Mouse (Mus musculus): Measurements from ENCODE around the gene Kcnc3. TPM values are rescaled to one million over a fixed set of nuclear protein-coding genes. Genes with fewer than 3 reads are reported as not detected.

Kcnc3 gene
- polyA plus RNA-seq, 1 experiment: 1.6 TPM

DNA sequence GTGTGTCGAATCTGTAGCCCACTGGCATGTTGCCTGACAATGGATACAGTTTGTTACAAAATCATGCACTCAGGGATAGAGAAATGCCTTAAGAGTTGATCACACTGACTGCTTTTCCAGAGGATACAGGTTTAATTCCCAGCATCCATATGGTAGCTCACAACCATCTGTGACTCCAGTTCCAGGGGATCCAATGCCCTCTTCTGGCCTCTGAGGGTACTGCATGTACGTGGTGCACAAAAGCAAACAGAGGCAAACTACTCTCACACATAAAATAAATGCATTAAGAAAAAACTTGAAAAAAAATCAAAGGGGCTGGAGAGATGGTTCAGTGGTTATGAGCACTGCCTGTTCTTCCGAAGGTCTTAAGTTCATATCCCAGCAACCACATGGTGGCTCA, 26.6 kb downstream of the Kcnc3 start:
- Histone ChIP-seq H3K27ac (ENCODE audit: insufficient read depth, low read depth, low read length) (no peak overlapping the region), H3K4me1 (ENCODE audit: control insufficient read depth, insufficient read depth, low read length) (no peaks in the 10 kb centered on the region), H3K4me3 (ENCODE audit: insufficient read depth, low read length) (no peak overlapping the region)
- TF ChIP-seq POLR2A (IDR thresholded peaks at IDR 0.05; ENCODE audit: borderline replicate concordance, low read depth, low read length) (no peak), CTCF (IDR thresholded peaks at IDR 0.05; ENCODE audit: low read depth, low read length) (no peak)

DNA sequence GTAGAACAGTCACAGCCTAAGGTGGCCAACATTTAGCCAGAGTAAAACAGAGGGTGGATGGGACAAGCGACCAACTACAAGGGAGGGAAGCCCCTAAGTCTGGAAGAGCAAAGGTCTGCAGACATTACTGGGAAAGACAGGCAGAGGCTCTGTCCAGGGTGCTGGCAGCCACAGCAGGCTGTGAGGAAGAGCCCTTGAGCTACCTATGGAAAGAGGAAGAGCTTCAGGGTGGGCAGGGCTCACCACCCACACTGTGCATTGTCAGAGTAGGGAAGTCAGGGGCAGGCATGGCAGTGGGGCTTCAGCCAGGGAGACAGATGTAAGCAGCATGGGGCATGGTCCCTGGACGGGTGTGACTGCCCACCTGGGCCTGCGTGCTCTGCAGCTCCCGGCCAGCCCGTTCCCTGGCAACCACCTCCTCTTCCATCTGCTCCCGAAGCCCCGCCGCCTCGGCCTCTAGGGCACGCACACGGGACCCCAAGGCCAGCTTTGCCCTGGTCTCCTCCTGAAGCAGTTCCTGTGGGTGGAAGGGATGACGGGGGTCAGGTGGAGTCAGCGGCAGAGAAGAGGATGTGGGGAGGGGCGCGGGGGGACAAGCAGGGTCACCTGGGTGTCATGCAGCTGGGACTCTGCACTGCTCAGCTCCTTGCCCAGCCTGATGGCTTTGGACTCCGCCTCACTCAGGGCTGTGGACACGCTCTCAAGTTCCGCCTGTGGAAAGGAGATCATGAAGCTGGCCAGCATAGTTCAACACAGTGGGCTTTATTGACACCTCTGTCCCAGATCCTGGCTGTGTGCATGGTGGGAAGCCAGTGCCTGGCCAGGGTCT, 33.5 kb downstream of the Kcnc3 start:
- no peak overlapping the region for H3K27ac ChIP-seq (ENCODE audit: insufficient read depth, low read depth, low read length)
- no peaks in the 10 kb centered on the region for H3K4me1 ChIP-seq (ENCODE audit: control insufficient read depth, insufficient read depth, low read length)
- H3K4me3 ChIP-seq (ENCODE audit: insufficient read depth, low read length): no peak overlapping the region
- no peak for TF ChIP-seq CTCF (IDR thresholded peaks at IDR 0.05; ENCODE audit: low read depth, low read length)
- no peak for TF ChIP-seq POLR2A (IDR thresholded peaks at IDR 0.05; ENCODE audit: borderline replicate concordance, low read depth, low read length)

DNA sequence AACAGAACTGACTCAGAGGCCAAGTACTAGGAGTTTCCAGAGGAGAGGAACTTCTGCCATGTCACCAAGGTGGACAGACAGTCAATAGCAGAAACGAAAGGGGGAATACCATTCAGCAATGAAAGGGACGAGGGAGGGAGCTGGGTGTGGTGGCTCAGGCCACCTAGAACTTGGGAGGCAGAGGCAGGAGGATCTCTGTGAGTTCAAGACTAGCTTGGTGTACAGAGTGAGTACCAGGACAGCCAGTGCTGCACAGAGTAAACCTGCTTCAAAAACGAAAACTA, 34.0 kb downstream of the Kcnc3 start:
- Histone ChIP-seq H3K27ac (ENCODE audit: insufficient read depth, low read depth, low read length) (no peak overlapping the region), H3K4me1 (ENCODE audit: control insufficient read depth, insufficient read depth, low read length) (no peaks in the 10 kb centered on the region), H3K4me3 (ENCODE audit: insufficient read depth, low read length) (no peak overlapping the region)
- no peak for TF ChIP-seq CTCF (IDR thresholded peaks at IDR 0.05; ENCODE audit: low read depth, low read length)

DNA sequence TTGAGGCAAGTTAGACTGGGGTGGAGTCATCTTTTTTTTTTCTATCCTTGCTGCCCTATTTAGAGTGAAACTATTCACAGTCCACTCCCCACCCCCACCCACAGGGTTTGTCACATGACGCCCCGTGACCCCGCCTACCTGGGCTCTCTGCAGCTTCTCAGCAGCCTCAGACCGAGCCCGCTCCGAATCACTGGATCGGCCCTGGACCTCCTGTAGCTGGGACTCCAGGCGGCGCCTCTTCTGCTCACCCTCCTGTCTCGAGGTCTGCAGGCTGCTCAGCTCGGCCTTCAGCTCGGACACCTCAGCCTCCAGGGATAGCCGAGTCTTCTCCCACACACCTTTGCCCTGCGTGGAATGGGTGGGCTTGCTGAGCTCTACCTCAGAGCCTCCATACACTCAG, 34.4 kb downstream of the Kcnc3 start:
- H3K4me3 ChIP-seq (ENCODE audit: insufficient read depth, low read length): no peak overlapping the region
- TF ChIP-seq CTCF (IDR thresholded peaks at IDR 0.05; ENCODE audit: low read depth, low read length) (no peak), POLR2A (IDR thresholded peaks at IDR 0.05; ENCODE audit: borderline replicate concordance, low read depth, low read length) (no peak)
- no peak overlapping the region for H3K27ac ChIP-seq (ENCODE audit: insufficient read depth, low read depth, low read length)
- no peaks in the 10 kb centered on the region for H3K4me1 ChIP-seq (ENCODE audit: control insufficient read depth, insufficient read depth, low read length)

DNA sequence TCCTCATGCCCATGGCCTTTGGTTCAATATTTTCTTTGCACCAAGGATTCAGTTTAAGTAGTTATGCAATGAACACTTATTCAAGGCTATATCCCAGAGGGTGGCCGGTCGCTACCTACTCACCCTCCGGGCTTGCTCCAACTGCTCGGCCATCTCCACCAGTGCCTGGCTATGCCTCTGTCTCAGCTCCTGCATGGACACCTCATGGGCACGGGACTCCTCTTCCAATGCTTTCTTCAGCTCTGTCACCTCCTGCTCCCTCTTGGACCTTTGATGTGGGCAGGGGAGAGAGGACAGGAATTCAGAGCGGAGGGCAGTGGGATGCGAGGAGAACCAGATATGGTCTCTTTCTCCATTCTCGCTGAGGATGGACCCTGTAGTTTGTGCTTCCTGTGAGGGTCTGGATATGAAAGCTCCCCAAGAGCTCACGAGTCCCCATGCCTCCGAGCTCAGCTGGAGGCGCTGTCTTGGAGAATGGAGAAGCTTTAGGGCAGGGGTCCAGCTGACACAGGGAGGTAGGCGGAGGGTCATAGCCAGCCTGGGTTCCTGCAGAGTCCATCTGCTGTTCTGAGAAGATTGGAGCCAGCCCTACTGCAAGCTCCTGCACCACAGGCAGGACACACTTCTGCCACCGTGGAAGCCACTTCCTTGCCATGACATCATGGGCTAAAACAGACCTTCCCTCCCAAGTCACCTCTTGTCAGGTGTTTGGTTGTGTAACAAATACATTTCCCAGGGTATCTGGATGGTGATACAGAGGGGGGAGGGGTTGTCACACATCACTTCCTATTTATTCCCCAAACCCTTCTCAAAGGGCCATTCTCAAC, 35.0 kb downstream of the Kcnc3 start:
- Histone ChIP-seq H3K4me3 (ENCODE audit: insufficient read depth, low read length) (no peak overlapping the region), H3K4me1 (ENCODE audit: control insufficient read depth, insufficient read depth, low read length) (no peaks in the 10 kb centered on the region), H3K27ac (ENCODE audit: insufficient read depth, low read depth, low read length) (no peak overlapping the region)
- TF ChIP-seq POLR2A (IDR thresholded peaks at IDR 0.05; ENCODE audit: borderline replicate concordance, low read depth, low read length) (no peak), CTCF (IDR thresholded peaks at IDR 0.05; ENCODE audit: low read depth, low read length) (no peak)

DNA sequence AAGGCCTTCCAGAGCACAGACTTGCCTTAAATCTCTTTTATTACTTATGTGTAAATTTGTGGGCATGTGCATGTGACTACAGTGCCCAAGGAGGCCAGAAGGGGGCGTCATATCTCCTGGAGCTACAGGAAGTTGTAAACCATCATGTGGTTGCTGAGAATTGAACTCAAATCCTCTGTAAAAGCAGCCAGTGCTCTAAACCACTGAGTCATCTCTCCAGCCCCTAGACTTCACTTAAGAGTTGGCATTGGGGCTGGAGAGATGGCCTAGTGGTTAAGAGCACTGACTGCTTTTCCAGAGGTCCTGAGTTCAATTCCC, 35.6 kb downstream of the Kcnc3 start:
- Histone ChIP-seq H3K27ac (ENCODE audit: insufficient read depth, low read depth, low read length) (no peak overlapping the region), H3K4me1 (ENCODE audit: control insufficient read depth, insufficient read depth, low read length) (no peaks in the 10 kb centered on the region), H3K4me3 (ENCODE audit: insufficient read depth, low read length) (no peak overlapping the region)
- TF ChIP-seq CTCF (IDR thresholded peaks at IDR 0.05; ENCODE audit: low read depth, low read length): no peak
- TF ChIP-seq POLR2A (IDR thresholded peaks at IDR 0.05; ENCODE audit: borderline replicate concordance, low read depth, low read length): no peak

DNA sequence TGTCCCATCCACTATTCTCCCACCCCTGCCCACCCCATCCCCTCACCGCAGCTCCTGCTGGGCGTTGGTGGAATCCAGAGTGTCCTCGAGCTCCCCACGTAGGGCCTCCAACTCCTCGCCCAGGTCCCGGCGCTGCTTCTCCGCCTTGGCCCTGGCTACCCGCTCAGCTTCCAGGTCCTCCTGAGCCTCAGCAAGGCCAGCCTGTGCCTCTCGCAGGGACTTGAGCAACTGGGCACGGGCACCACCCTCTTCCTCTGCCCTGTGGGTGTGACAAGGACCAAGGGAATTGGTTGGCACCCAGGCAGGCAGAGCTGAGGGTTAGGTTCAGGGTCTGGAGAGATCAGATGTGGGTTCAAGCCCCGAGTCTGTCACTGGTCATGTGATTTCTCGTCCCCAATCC, 36.5 kb downstream of the Kcnc3 start:
- TF ChIP-seq POLR2A (IDR thresholded peaks at IDR 0.05; ENCODE audit: borderline replicate concordance, low read depth, low read length): no peak
- no peak for TF ChIP-seq CTCF (IDR thresholded peaks at IDR 0.05; ENCODE audit: low read depth, low read length)
- H3K27ac ChIP-seq (ENCODE audit: insufficient read depth, low read depth, low read length): no peak overlapping the region
- H3K4me3 ChIP-seq (ENCODE audit: insufficient read depth, low read length): no peak overlapping the region
- no peaks in the 10 kb centered on the region for H3K4me1 ChIP-seq (ENCODE audit: control insufficient read depth, insufficient read depth, low read length)

DNA sequence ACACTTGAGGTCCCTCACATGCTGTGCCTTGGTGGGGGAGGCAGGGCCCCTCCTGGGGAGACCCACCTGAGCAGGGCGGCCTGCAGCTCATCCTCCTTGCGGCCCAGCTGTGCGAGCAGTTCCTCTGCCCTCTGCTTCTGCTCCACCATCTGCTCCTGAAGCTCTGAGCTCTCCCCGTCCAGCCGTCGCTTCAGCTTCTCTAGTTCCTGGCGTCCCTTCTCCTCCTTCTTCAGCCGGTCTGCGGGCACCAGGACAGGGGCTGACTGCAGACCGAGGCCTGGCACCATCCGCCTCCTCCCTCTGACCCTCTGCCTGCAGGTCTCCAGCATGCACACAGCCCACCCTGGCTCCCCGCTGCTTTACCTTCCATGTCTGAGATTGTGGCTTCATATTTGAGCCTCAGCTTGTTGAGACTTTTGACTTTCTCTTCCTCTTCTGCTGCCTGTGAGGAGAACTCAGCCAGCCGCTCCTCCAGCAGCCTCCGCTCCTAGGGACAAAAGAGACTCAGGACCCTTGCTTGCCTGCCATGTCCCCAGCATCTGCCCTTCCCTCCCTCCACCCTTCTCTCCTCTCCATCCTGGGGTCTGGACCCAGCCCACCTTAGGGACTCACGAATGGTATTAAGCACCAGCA, 38.1 kb downstream of the Kcnc3 start:
- H3K4me1 ChIP-seq (ENCODE audit: control insufficient read depth, insufficient read depth, low read length): no peaks in the 10 kb centered on the region
- TF ChIP-seq CTCF (IDR thresholded peaks at IDR 0.05; ENCODE audit: low read depth, low read length): no peak
- TF ChIP-seq POLR2A (IDR thresholded peaks at IDR 0.05; ENCODE audit: borderline replicate concordance, low read depth, low read length): no peak
- no peak overlapping the region for H3K4me3 ChIP-seq (ENCODE audit: insufficient read depth, low read length)
- H3K27ac ChIP-seq (ENCODE audit: insufficient read depth, low read depth, low read length): no peak overlapping the region

DNA sequence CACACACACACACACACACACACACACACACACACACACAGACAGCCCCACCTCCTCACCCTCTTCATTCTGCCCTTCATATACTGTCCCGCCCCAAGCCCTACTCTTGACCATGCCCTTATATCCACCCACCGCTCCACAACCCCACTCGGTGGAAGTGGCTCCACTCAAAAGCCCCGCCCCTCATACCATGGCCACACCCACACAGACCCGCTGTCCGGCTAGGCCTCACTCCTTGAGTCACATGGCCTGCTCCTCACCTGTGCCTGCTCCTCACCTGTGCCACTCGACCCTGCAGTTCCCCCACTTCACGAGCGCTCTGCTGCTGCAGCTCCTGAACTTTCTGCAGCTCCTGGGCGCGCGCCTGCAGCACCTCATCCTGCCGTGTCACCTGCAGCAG, 40.0 kb downstream of the Kcnc3 start:
- no peak overlapping the region for H3K27ac ChIP-seq (ENCODE audit: insufficient read depth, low read depth, low read length)
- no peak overlapping the region for H3K4me3 ChIP-seq (ENCODE audit: insufficient read depth, low read length)
- no peaks in the 10 kb centered on the region for H3K4me1 ChIP-seq (ENCODE audit: control insufficient read depth, insufficient read depth, low read length)
- TF ChIP-seq POLR2A (IDR thresholded peaks at IDR 0.05; ENCODE audit: borderline replicate concordance, low read depth, low read length) (no peak), CTCF (IDR thresholded peaks at IDR 0.05; ENCODE audit: low read depth, low read length) (no peak)

DNA sequence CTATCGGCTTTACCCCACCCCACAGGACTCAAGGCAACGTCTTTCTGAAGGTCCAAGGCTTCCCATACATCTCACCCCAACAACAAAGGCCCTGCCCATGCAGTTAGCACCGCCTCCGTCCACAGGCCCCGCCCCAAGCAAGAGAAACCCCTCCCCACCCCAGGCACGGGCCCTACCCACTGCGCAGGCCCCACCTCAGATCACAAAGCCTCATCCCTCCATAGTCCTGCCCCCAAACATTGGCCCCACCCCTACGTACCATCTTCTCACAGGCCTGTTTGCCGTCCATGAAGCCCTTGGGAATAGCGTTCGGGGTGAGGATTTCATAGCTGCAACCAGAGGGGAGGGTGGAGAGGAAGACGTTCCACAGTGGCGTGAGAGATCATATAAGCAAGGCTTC, 42.2 kb downstream of the Kcnc3 start:
- Histone ChIP-seq H3K27ac (ENCODE audit: insufficient read depth, low read depth, low read length) (no peak overlapping the region), H3K4me1 (ENCODE audit: control insufficient read depth, insufficient read depth, low read length) (no peaks in the 10 kb centered on the region), H3K4me3 (ENCODE audit: insufficient read depth, low read length) (no peak overlapping the region)
- no peak for TF ChIP-seq CTCF (IDR thresholded peaks at IDR 0.05; ENCODE audit: low read depth, low read length)

All from bone marrow macrophage, adult 2 months (primary cell).